ENCODE assay signal across 9 mouse cellular contexts in the genomic region with DNA sequence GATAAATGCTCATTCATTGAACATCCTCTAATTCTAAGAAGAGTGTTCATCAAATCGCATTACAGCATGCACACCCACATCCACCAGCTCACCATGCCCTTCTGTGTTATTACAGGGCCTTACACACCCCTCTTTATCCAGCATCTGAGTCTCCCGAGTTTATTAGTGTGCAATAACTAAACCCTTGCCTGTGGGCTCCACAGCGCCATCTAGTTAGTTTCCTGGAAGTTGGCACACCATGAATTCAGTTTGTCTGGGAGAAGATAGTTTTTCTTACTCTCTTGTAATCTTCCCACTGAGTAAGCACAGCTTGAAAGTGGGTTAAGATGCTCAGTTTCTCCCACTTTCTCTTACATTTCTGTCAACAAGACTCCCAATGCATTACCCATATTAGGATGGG.
DNase-seq lines count a peak whose midpoint lies in the region; ATAC-seq and TF ChIP-seq lines count a peak whose summit lies in the region.
"Had no signal": no experiment of that assay in that cellular context is flagged by ENCODE, and none has a peak within 500 bp of the region (broad histone marks: within the 10 kb centered on the region; RNA-seq: fewer than 3 reads in every experiment).

No protein-coding gene starts in this region.

- 63% methylated on average over 3 of the region's 3 CpGs for WGBS in kidney, embryonic 14.5 days

- no peaks in the 10 kb centered on the region for H3K36me3 ChIP-seq in kidney, embryonic 14.5 days (ENCODE audit: control insufficient read depth, insufficient read depth, low read length)
- H3K36me3 ChIP-seq: midbrain, embryonic 12.5 days had no signal

- no peak overlapping the region for H3K4me3 ChIP-seq in kidney, embryonic 14.5 days (ENCODE audit: low read length)
- no peak overlapping the region for H3K4me3 ChIP-seq in cortical plate, adult 2 months (ENCODE audit: insufficient read depth, low read length)
- H3K4me3 ChIP-seq: midbrain, embryonic 12.5 days had no signal

- no peak overlapping the region for H3K27ac ChIP-seq in kidney, embryonic 14.5 days (ENCODE audit: low read depth, low read length)
- no peak overlapping the region for H3K27ac ChIP-seq in cortical plate, adult 2 months (ENCODE audit: insufficient read depth, low read length)
- H3K27ac ChIP-seq: midbrain, embryonic 12.5 days had no signal

- H3K27me3 ChIP-seq in kidney, embryonic 14.5 days (ENCODE audit: control insufficient read depth, insufficient read depth, low read length), result no peaks in the 10 kb centered on the region
- H3K27me3 ChIP-seq: midbrain, embryonic 12.5 days had no signal

- no peak overlapping the region for H3K4me2 ChIP-seq in kidney, embryonic 14.5 days (replicated peaks; ENCODE audit: low read depth, low read length)
- H3K4me2 ChIP-seq: midbrain, embryonic 12.5 days had no signal

- H3K9ac ChIP-seq in kidney, embryonic 14.5 days (ENCODE audit: low read depth, low read length), result no peak overlapping the region
- H3K9ac ChIP-seq: midbrain, embryonic 12.5 days had no signal

- H3K4me1 ChIP-seq in kidney, embryonic 14.5 days (ENCODE audit: control insufficient read depth, insufficient read depth, low read length), result no peaks in the 10 kb centered on the region
- peaks cover 6% of the 10 kb centered on the region for H3K4me1 ChIP-seq in cortical plate, adult 2 months (ENCODE audit: control insufficient read depth, insufficient read depth, low read length)

- TF ChIP-seq CTCF in cortical plate, adult 2 months (IDR thresholded peaks at IDR 0.05; ENCODE audit: extremely low read depth, insufficient read depth, low read length), result peak; percentile 31

- no peak for TF ChIP-seq POLR2A in cortical plate, adult 2 months (IDR thresholded peaks at IDR 0.05; ENCODE audit: extremely low read depth, insufficient read depth, low read length)

- peak; percentile 15 for DNase-seq in adrenal gland, adult 2 months
- DNase-seq in adrenal gland, postnatal 4 days (ENCODE audit: low spot score in 2 of 2), result no peak
- DNase-seq in kidney, postnatal 10 days, result peak; percentile 32
- peak; percentile 25 for DNase-seq in ES-CJ7 (ENCODE audit: low read depth, low spot score)
- no peak for DNase-seq in right cerebral cortex, postnatal 25 days

- ATAC-seq in kidney, embryonic 14.5 days (ENCODE audit: low FRiP score, low TSS enrichment), result no peak
- ATAC-seq in inflammation-experienced regulatory T-cells, adult 6 months, result no peak

- H3K9me3 ChIP-seq in kidney, embryonic 14.5 days (ENCODE audit: control insufficient read depth, low read length), result no peaks in the 10 kb centered on the region
- H3K9me3 ChIP-seq: midbrain, embryonic 12.5 days had no signal

Comparison
In these comparisons a context has a peak if more than half of its experiments do, and no peak if none do; other contexts are left out.
1. DNase-seq: peak in adrenal gland, adult 2 months (single experiment), kidney, postnatal 10 days (single experiment) and ES-CJ7 (single experiment); none in adrenal gland, postnatal 4 days (0 of 2) and right cerebral cortex, postnatal 25 days (single experiment).